Mouse (Mus musculus): ENCODE results near the gene Plpp3.

DNA sequence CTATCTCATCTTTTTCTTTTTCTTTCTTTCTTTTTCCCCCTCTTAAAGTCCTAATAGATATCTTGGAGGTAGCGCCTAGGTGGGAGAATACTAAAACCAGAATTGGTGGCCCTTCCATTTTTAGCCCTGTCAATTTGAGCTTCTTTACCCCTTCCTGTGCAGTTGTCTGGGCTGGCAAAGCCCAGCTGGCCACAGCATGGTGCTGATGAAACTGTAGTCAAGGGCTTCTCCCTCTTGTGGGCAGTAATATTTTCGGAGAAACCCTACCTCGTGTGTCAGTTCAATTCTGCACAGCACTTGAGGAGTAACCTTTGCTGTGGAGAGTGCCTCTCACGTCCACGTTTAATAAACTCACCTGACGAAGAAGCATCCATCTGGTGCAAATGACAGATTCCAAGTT is 4.9 kb downstream of the Plpp3 start:
- TF ChIP-seq CTCF (IDR thresholded peaks at IDR 0.05; ENCODE audit: extremely low read depth, insufficient read length, insufficient replicate concordance, low read depth, low read length) (no peak), POLR2A (IDR thresholded peaks at IDR 0.05; ENCODE audit: low read depth, low read length) (no peak)

Measured in small intestine, adult 2 months (tissue).